Mouse (Mus musculus) right cerebral cortex, postnatal 36 days (tissue): Measurements from ENCODE around the gene Actn4.
"Not testable (repeated sequence)": the region's sequence is repeated elsewhere in the genome, so short reads cannot be mapped to it uniquely, and the experiment has no call there.

Experiments
- DNase-seq, 2 experiments: peaks; one replicate each; pipeline ENCODE4 v3.0.0; 2022; ENCODE audit warnings: low spot score in 2 of 2, mixed read lengths in 1 of 2

Gene Actn4

DNA sequence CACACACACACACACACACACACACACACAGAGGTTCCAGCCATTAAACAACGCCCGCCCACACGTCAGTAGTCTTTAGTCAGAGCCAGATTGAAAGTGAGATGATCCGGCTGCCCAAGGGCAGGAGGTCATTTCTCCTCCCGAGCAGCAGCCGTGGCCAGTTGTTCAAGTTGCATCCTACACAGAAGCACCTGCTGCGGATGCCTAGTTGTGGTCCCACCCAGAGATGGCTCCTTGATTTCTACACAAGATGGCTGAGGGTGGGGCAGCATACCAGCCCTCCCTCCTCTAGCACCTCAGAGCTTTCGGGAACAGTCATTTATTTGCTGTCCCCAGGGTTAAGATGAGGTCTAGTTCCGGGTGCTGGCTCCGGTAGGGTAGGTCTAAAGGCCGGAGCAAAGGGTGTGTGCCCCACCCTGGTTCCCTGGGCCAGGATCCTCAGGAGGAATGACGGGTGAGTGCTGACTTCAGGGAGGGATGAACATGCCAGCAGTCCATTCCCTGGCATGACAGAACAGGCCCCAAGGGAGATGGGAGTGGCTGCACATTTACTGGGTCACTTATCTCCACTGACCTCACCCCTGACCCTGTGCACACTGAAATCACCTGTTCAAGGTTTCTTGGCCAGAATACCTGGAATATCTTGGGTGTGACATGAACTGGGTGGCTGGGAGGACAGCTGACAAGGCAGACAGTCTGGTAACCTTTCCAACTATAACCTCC is 7.7 kb upstream of the Actn4 start:
- DNase-seq, result no peak

DNA sequence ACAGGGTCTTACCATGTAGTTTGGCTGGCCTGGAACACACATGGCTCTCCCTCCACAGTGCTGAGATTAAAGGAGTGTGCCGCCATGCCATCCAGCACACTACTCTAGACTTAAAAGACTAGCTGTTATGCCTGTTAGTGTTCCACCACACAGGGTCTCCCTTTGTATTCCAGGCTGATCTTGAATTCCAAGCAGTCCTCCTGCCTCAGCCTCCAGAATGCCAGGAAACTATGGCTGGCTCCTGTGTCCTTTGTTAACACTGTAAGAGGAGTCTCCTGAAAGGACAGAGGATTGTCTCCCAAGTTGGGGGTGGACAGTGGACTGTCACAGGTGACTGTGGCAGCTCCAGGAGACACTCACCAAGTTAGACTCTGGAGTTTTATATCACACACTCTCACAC is 7.1 kb upstream of the Actn4 start:
- no peak for DNase-seq

DNA sequence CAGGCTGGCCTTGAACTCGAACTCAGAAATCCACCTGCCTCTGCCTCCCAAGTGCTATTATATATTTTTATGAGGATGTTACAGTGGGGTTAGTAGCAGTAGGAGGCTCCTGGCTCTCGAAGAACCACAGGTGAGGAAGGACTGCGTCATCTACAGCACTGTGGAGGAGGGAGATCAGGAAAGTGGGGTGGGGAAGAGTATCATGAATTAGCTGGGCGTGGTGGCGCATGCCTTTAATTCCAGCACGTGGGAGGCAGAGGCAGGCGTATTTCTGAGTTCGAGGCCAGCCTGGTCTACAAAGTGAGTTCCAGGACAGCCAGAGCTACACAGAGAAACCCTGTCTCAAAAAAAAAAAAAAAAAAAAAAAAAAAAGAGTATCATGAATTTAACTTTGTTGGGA is 6.0 kb upstream of the Actn4 start:
- DNase-seq, result not testable (repeated sequence)

DNA sequence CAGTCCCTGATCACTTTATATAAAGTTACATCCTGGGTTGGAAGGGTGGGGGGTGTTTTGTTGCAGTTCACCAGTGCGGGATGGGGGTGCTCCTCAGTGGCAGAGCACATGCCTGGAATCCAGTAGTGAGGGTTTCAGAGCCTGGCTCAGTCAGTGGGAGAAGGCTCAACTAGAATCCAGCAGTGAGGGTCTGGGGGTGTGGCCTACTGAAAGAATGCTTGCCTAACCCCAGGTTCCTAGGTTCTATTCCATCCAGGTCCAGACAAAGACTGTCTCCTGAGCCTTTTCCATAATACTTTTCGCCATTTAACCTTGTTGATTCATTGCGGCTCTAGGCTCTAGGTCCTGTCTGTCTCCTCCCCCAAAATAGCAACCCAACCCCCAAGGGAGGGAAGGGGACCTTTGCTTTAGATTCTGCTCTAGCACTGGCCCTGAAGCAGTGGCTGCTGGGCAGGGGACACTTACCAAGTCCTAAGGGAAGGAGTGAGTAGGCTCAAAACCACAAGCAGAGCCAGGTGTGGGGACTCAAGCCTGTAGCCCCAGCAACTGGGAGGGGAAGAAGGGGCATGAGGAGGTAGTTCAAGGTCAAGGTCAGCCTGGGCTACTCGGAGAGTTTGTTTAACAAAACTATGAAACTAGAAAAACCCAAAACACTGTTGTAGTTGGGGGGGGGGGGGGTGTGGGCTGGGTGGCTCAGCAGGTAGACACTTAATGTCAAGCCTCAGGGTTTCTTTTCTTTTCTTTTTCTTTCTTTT is 4.8 kb upstream of the Actn4 start:
- no peak for DNase-seq

DNA sequence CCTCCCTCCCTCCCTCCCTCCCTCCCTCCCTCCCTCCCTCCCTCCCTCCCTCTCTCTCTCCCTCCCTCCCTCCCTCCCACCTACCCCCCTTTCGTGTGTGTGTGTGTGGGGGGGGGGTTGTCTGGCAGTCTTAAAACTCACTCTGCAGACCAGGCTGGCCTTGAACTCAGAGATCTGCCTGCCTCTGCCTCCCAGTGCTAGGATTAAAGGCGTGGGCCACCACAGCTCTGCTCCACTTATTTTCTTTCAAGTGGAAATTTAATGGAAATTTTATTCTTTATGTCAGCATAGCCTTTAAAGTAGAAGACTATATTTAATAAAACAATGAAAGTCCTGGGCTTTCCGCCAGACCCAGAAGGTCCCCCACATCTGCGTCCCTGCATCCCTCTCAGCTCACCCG is 4.0 kb upstream of the Actn4 start:
- DNase-seq, result no peak

DNA sequence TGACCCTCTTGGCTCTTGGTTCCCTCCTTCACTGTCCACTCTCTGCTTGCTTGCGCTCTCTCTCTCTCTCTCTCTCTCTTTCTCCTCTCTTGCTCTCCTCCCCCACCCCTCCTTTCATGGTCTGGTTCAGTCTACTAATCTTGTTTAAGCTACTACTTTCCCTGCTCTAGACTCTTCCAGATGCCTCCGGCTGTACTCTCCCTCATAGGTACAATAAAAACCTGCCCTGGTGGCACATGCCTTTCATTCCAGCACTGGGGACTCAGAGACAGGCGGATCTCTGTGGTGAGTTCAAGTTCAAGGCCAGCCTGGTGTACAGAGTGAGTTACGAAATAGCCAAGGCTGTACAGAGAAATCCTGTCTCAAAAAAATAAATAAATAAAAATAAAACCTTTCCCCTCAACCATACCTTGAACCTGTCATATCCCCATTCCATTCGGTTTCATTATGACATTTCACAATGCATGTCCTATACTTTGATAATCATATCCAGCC is 3.3 kb upstream of the Actn4 start:
- DNase-seq, result no peak

DNA sequence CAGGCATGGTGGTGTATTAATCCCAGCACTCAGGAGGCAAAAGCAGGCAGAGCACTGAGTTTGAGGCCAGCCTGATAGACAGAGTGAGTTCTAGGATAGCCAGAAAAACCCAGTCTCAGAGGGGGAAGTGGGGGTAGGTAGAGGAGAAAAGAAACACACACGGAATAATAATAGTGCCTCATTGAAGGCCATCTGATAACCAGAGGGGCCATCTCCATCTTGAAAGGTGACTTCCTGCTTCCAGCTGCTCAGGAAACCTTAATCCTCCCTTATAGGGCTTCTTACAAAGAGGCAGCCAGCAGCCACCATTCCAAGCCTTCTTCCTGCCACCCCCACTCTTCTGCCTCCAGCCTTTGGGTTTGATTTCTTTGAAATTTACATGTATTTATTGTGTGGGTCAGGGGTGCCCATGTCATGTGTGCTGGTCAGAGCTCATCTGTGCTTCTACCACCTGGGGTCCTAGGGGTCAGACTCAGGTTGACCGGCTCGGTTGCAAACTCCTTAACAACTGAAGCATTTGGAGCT is 1.3 kb upstream of the Actn4 start:
- DNase-seq, result no peak

DNA sequence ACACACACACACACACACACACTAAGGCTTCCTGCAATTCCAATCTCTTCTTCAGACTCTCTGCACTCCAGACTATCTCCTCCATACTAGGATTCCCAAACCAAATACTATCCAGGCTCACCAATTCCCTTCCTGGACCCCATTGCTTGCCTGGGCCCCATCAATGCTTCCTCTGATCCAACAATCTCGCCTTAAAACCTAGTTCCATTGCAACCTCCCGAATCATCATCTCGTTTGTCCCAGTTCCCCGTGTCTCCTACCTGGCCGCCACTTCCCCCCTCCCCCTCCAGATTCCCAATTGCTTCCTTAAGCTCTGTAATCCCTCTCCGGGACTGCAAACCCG is 585 bp downstream of the Actn4 start:
- no peak for DNase-seq

DNA sequence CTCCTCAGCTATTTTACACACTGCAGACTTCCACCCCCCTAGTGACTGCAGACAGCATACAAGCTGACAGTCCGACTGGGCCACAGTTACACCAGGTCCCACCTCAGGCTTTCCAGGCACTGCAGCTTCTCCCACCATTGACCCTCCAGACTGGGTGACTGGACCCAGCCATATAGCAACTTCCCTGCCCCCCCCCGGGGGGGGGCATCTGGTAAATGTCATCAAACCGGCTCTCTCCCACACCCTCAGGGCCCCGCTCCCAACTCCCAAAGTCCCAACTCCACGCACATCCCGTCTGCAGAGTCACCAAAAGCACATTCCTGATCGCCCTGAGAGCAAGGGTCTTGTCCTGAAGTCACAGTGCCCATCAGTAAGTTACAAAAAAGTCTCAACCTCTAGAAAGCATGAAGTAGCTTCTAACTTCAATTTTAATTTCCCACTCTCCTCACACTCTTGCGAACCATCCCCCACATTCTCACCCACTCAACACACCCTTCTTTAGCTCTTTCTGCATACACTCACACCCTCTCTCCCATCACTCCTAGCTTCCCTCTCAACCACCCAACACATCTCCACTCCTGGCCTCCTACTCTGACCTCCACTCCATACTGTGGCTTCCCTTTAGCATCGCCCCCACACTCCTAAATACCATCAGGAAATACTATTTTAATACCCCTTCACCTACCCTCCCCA is 1.6 kb downstream of the Actn4 start:
- no peak for DNase-seq

DNA sequence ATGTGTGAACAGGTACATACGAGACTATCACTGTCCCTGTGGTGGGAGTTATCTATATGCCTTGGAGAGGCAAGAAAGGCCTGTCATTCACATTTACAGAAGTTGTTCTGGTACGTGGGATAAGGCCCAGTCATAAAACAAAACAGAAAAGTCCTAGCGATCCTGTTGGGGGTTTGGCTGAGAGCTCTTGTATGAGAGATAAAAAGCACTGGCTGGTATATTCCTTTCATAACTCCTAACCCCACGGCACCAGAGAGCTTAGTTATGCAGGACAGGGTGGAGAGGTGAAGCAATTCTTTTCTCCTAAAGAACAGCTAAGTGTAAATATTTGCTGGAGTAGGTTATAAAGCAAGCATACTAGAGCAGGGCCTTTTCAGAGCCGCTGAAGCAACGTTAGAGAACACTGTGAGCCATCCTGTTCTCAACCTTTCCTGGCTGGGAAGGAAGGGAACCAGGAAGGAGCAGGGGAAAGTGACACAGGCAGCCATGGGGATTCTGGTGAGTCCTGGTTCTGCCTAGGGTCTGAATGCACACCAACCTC is 2.6 kb downstream of the Actn4 start:
- DNase-seq, result no peak

DNA sequence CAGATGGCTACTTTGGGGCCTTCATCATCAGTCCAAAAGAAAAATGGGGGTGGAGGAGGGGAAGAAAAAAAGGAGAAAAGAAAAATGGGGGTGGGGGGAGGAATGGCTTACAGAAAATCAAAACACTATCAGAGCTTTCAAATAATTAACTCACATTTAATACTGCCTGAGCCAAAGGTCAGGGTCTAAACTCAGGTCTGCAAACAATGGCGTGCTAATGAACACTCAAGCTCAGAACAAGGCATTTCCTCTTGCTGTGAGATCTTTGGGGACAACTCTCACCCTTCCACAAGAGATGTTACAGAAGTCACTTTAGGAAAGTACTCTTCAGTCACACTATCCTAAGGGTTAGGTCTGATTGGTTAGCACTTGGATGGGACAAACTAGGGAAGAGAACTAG is 3.4 kb downstream of the Actn4 start:
- DNase-seq, result no peak

DNA sequence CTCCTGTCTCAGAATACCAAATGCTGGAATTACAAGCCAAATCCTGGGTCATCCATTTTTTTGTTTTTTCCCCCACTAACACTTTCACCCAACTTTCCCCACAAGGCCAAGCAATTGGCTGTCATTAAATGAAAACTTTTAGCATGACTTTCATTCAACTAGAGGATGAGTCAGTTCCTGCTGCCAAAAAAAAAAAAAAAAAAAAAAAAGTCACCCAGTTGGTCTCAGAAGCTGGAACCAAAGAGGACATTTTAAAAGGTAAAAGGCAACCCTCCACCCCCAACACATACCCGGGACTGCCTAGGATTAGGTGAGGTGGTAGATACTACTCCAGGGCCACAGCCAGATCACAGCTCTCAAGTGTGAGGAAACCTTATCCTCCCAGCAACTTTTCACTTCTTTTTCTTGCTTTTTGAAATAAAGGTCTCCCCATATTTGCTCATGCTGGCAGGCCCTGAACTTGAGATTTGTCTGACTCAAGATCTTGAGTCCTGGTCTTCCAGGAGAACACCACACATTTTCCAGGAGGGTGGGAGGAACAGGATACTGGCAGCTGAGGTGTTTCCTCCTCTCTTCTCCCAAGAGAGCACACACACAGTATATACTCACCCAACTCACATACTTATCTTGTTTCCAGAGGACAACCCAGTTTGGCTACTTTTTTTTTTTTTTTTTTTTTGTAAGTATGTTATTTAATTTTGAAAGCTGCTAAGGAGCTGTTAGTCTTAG is 4.0 kb downstream of the Actn4 start:
- DNase-seq, result no peak

DNA sequence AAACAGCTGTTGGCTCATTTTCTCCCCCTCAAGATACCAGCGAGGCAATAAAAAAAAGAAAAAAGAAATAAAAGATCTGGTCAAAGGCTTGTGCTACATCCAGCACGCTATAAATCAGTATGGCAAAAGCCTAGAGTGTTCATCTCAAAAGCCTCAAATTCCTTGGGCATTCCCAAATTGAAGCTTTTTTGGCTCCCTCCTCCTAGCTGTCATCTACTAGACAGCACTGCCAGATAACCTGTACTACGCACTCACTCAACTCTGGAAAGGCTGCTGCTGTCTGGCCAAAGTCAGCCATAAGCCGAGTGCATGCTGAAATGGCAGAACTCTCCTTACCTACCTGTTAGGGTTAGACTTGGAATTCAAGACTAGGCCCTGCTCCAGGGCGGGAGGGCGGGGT is 4.9 kb downstream of the Actn4 start:
- DNase-seq, result no peak

DNA sequence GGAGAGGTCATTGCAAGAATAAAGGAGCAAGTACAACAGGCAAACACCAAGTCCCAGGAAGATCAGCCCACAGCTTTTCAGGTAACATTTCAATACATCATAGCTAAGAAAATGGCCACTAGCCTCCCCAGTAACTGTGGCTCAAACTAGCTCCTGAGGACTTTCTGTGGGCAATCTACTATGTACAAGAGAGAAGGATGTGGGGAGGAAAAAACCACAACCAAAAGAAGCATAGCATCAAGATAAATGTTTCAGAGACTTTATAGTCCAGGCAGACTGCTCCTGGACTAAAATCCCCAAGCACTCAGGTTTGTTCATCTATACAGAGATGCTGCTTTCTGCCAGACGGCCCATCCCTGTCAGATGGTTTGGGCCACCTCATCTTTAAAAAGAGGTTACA is 5.9 kb downstream of the Actn4 start:
- DNase-seq, result no peak

DNA sequence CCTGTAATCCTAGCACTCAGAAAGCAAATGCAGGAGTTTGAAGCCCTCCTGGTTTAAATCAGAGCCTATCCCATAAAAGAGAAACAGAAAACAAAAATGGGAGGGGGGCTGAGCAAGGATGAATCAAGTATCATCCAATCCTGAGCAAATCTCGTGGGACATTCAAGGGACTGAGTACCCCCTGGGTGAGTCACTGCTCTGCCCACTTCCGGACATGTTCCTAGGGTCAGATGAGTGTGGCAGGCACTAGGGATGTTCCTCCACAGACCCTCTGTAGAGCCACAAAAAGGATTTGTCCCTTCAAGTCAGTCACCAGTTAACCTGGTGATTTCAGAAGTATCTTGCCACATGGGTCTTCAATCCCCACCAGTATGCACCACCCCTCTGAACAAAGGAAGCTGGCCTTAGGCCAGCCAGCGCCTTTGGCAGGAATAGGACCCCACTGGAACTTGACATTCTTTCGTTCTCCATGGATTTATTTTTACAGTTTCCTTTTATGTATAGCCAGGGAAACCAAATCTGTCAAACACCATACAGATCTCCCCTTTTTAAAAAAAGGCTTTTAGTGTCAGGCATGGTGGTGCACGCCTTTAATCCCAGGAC is 6.7 kb downstream of the Actn4 start:
- DNase-seq, result no peak

DNA sequence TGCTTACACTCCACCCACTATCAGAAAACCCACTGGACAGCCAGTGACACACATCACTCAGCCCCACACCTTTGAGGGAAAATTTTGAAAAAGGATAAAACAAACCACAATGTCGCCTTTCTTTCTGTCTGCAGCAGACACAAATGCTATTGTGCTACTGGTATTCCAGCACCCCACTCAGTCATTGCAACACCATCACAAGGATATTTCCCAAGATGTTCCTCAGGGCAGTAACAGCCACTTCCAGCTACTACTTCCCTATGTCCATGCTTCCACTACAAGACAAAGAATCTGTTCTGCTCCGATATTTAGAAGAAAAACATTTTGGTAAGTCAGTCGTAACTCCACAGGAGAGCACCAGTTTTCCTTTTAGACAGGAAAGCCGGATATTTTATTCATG is 7.4 kb downstream of the Actn4 start:
- no peak for DNase-seq

DNA sequence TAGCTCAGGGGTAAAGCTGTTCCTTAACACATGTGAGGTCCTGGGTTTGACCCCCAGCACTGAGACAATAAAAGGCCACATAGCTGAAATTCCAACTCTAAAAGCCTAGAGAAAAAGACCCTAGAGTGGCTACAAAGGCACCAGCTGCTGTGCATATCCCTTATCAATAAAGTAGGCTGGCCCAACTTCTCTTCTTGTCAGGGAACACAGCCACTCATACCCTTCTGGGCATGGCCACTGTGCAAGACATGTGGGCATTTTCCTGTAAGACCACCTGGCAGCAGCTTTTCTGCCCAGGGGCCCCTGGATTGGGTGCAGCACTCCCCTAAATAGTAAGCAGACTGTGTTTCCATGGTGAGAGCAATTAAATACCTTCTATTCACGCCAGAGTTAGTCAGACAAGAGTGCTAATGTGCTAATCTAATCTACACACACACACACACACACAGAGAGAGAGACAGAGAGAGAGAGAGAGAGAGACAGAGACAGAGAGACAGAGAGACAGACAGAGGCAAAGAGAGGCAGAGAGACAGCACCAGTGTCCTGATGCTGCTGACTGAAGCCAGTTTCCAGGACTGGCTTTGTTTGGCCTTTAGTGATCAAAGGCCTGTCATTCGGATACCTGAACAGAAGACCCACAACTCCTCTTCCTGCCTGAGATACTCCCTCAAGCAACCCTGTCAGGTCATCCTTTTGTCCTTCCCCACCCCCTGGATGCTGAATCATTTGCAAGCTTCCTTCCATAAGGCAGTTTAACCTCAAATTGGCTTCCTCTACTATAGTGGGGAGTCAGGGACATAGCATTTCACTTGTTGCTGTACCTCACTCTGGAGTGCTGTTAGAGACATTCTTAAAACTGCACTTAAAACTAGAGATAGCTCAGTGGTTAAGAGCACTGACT is 8.4 kb downstream of the Actn4 start:
- no peak for DNase-seq

DNA sequence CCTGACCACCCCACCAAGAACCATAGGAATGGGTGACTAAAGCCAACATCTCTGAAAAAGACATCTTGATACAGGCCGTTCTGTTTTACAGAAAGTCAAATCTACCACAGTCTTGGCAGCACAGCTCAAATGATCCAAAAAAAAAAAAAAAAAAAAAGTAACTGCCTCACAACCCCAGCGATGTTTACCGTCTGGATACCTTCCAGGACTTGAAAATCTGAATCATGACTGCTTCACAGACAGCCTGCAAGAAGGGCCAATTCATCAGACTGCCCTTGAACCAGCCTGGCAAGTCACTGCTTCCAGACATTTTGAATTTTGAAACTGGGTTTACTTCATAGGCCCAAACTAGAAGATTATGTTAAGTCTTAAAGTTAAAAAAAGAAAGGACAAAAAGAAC is 9.4 kb downstream of the Actn4 start:
- DNase-seq, result no peak

DNA sequence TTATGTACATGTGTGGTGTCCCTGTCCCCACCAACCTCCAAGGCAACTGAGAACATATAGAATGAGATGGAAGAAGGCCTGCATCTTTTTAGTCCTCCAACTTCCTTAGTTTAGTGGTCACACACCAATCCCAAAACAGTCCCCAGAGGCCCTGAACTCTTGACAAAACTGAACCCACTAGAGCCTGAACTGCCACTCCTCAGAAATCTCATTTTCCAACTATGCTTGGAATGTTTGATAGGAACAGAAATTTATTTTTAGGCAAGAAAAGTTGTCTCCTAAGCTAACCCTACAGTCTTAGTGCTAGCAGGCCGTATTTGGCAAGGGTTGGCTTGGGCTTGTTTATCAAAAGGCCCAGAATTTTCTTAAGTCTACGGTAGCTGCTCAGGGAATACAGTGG is 10.4 kb downstream of the Actn4 start:
- no peak for DNase-seq

DNA sequence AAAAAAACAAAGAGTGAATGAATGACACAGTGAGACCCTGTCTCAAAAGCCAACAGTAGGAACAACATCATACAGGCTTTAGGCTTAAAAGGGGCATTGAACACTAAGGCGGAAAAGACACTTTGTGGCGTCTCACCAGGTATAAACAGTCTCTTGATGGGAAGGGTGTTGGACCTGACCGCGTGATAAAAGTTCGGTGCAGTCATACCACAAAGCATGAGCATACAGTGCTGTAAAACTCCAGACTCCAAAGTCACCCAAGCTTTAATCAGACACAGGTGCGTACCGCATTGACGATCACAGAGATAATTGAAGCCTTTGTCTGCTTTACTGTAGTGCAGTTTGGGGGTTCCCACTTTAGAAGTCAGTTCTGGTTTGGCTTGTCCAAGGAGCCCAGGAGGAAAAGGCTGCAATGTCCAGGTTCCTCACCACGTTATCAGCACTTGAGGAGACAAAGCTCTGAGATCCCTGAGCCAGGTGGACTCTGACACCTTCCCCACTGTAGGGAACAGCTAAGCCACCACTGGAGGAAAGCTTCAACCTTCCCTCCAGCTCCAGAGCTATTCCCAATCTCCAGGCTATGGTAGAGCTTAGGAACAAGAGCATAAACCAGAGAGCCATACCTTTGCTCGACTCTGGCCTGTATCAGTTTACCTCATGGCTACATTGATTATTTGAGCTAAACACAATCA is 11.6 kb downstream of the Actn4 start:
- DNase-seq, result no peak
